Mouse (Mus musculus) lung, adult 2 months (tissue): ENCODE results near the gene Zfp362. TPM values are rescaled to one million over a fixed set of nuclear protein-coding genes. Genes with fewer than 3 reads are reported as not detected.

Experiments
- DNase-seq: peaks from one replicate; pipeline ENCODE4 v3.0.0; 2022
- H3K4me1 ChIP-seq: fragments of 200-500 bp; 2 replicates; pipeline ENCODE4 v1.6.1; 2011; ENCODE audit warnings: low read length; ENCODE audit not compliant: control insufficient read depth, insufficient read depth
- H3K4me3 ChIP-seq: fragments of 200-500 bp; replicated peaks from 2 replicates; pipeline ENCODE3; 2011; ENCODE audit warnings: low read depth, mild to moderate bottlenecking, control low read depth, low read length; ENCODE audit errors: extremely low read depth
- CTCF ChIP-seq: fragments of 200-500 bp; IDR thresholded peaks from 2 replicates; pipeline ENCODE4 v1.5.1; 2011; ENCODE audit warnings: mild to moderate bottlenecking, low read length, control low read depth; ENCODE audit not compliant: insufficient read depth
- POLR2A ChIP-seq: fragments of 200-500 bp; IDR thresholded peaks from 2 replicates; pipeline ENCODE4 v1.6.1; 2011; ENCODE audit warnings: low read depth, mild to moderate bottlenecking, control low read depth, low read length, borderline replicate concordance; ENCODE audit errors: extremely low read depth
- WGBS: fragments of 180-500 bp; shearing (Covaris S2); methylation state at CpG from one replicate; pipeline ENCODE4 v1.1.7; 2018; 5-methylcytosine and 5-hydroxymethylcytosine counted together
- polyA plus RNA-seq: library from polyadenylated mRNA; depleted of rRNA; stranded (reverse); fragments of >200 nt; gene quantifications from 2 replicates; pipeline ENCODE4 v1.2.3, GENCODE M21; 2012

The Zfp362 gene
- polyA plus RNA-seq, 1 experiment, result 43.8 TPM

DNA sequence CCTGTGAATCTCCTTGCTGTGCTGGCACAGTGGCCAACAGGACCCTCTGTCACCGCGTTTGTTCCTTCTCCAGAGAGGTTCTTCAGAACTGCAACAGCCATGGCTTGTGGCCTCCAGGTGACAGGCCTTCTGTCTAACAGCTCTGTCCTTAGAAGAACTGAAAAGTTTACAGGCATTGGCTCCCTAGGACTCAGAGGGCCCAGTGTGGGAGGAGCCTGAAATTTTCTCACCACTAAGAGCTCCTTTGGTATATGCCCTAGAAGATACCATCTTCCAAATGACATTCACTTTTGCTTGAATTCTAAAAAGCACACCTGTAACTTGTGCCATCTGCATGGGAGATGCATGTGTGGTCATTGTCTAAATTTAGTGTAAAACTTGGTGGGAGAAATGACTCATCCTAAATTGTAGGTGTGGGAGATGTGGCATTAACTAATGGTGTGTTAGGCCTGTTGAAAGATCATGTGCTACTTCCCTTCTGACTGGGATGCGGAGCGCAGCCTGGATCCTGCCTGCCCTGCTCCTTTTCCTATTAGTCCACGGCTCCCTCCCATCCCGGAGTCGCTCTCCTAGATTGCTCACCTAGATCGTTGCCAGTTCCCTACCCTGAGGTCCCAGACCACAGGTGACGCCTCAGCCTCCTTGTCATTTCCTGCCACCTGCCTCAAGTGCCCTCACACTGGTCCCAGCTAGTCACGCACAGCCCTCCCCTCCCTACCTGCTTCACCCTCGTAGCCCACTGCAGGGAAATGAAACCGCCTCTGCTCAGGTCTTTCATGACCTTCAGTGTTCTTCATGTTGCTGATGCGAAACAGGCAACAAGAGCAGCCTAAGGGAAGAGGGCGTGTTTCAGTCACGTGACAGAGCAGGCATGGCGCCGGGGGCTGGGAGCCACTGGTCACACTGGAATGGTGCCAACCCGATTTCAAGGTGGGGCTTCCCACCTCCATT lies 70.8 kb downstream of the Zfp362 start:
- H3K4me1 ChIP-seq, result peaks cover 53% of the 10 kb centered on the region
- no peak for DNase-seq
- TF ChIP-seq CTCF (no peak), POLR2A (no peak)
- no peak overlapping the region for H3K4me3 ChIP-seq
- 39% methylated on average over 18 of the region's 18 CpGs for WGBS

DNA sequence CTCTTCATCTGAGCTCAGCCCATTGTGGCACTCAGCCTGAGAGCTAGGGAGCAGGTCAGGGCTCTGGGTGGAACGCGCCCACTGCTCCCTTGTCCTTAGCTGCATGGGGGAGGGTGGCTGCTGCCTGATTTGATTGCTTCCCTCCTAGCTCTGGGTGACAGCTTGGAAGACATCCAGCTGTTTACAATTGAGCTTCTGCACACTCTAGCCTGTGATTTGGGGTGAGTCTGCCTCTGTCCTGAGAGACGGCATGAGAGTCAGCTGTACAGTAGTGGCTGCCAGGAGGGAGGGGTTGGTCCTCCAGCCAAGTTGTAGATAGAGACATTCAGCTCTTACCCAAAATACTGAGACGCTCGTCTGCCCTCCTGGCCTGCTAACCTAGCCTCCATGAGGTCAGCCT lies 71.6 kb downstream of the Zfp362 start:
- no peak for TF ChIP-seq CTCF
- no peak for TF ChIP-seq POLR2A
- 5% methylated on average over 5 of the region's 5 CpGs for WGBS
- DNase-seq, result peak; percentile 68
- no peak overlapping the region for H3K4me3 ChIP-seq
- peaks cover 56% of the 10 kb centered on the region for H3K4me1 ChIP-seq

DNA sequence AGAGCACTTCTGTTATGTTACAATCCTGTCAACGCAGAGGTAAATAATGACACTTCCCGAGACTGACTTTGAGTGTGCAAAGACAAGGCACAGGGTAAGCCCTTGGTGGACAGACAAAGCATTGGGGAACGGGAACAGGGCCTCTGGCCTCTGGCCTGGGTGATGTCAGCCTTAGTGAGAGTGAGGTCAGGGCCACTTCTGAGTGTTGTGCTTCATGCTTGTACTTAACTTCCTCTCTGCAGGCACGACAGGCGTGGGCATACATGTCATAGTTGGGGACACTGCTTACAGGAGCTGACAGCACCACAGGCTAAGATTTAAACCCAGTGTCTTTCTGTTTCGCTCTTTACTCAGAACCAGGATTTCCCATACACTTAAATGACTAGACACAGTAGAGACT lies 72.3 kb downstream of the Zfp362 start:
- WGBS, result 10% methylated on average over 6 of the region's 6 CpGs
- H3K4me1 ChIP-seq, result peaks cover 59% of the 10 kb centered on the region

DNA sequence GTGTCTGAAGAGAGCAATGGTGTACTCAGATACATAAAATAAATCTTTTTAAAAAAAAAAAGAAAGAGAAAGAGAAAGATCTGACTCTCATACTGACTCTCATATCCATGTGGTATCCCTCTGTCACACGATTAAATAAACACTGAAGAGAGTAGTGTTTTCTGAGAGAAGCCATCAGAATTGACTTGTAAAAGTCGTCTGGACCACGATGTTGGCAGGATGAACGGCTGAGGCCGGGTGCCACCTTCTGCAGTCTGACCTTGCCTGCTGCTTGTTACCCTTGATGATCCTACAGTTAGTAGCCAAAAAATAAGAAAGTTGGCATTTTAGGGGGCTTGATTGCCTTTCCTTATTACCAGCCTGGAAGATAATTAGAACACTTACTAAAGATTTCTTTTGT lies 73.1 kb downstream of the Zfp362 start:
- Histone ChIP-seq H3K4me1 (peaks cover 54% of the 10 kb centered on the region), H3K4me3 (no peak overlapping the region)
- TF ChIP-seq POLR2A, result no peak
- no peak for TF ChIP-seq CTCF
- DNase-seq, result no peak
- 8% methylated on average over 5 of the region's 5 CpGs for WGBS

More for the DNA sequence above, 72.3 kb downstream of the Zfp362 start:
- H3K4me3 ChIP-seq, result no peak overlapping the region
- TF ChIP-seq CTCF (no peak), POLR2A (no peak)
- DNase-seq, result peak; percentile 40

DNA sequence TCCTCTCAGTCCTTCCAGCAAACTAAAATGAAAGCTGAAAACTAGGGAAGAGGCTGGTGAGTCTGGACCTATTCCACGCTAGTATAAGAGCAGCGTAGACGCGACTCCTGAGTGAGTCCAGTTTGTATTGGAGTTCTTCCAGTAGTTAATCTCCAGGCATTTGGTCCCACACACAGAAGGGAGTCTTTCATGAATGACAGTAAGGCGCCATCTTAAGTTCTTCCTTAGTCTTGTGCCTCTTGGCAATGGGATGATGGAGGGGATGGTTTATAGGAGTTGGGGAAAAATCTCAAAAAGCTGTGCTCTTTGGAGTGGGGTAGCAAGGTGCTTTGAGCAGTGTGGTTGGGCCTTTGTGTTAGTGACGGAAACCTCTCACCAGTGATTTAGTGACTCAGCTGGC lies 75.6 kb downstream of the Zfp362 start:
- DNase-seq, result no peak
- H3K4me1 ChIP-seq, result peaks cover 37% of the 10 kb centered on the region
- no peak for TF ChIP-seq POLR2A
- TF ChIP-seq CTCF, result no peak
- WGBS, result 26% methylated on average over 6 of the region's 6 CpGs
- no peak overlapping the region for H3K4me3 ChIP-seq

DNA sequence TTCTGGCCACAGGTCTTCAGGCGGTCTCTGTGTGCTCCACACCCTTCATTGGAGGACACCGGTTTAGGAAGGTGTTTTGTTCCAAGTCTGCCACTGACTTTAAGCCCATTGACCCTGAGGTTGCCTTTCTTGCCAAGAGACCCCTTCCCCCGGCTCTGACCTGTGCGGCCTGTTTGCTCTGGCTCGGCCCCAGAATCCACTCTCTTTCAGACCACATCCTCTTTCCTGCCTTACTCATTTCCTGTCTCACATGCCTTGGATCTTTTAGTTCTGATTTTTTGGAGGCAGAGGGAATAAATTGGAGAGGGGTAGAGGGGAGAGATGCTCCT lies 76.2 kb downstream of the Zfp362 start:
- H3K4me1 ChIP-seq, result peaks cover 32% of the 10 kb centered on the region
- H3K4me3 ChIP-seq, result peak overlapping the region; percentile 29
- DNase-seq, result peak; percentile 45
- 7% methylated on average over 5 of the region's 5 CpGs for WGBS
- TF ChIP-seq CTCF, result no peak
- TF ChIP-seq POLR2A, result no peak

DNA sequence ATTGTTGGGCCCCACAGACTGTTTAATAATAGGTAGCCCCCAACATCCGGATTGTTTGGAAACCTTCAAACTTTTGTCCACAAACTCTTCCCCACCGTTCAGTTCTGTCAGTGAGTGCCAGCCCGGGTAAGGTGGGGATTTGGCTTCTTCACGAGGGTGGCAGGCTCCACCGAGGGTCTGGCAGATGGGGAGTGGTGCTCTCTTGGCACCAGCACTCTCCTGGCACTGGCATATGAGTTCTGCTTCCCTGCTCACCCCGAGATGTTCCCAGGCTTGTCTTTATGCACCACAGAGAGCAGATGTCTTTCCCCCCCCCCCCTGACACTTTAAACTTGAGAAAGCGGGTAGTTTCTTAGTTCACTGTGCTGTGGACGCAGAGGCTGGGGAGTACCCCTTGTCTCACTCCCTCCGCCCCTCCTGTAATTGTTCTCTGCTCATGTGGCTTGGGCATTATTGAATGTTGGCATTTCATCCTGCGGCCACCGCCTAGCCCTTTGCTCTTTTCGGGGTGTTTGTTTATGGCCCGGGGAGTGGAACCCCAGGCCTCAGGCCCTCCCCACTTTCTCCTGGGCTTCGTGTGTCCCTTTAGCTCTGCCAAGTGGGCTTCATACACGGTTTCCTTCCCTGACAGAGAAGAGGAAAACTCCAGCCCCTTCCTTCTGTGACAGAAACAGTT lies 76.7 kb downstream of the Zfp362 start:
- Histone ChIP-seq H3K4me3 (peak overlapping the region; percentile 51), H3K4me1 (peaks cover 28% of the 10 kb centered on the region)
- no peak for TF ChIP-seq POLR2A
- no peak for TF ChIP-seq CTCF
- DNase-seq, result no peak
- 13% methylated on average over 15 of the region's 15 CpGs for WGBS

DNA sequence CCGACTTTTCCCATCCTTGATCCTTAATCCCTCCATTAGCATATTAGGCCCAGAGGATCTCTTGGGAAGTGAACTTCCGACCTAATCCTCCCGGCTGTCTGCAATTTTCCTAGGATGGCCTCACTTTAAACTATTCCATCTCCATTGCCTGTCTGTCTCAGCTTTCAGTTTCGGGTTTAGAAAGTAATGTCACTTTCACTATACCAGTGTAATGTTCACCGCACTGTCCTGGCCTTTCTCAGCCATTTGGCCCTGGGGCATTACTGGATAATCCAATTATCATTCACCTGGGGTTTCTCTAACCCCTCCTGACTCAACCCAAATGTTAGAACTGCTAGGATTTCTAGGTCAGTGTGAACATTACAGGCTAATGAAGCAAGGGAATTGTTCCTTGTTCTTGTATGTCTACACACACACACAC lies 77.4 kb downstream of the Zfp362 start:
- DNase-seq, result no peak
- Histone ChIP-seq H3K4me1 (peaks cover 22% of the 10 kb centered on the region), H3K4me3 (peak overlapping the region; percentile 92)
- no peak for TF ChIP-seq CTCF
- TF ChIP-seq POLR2A, result no peak
- 0% methylated on average over 5 of the region's 5 CpGs for WGBS

DNA sequence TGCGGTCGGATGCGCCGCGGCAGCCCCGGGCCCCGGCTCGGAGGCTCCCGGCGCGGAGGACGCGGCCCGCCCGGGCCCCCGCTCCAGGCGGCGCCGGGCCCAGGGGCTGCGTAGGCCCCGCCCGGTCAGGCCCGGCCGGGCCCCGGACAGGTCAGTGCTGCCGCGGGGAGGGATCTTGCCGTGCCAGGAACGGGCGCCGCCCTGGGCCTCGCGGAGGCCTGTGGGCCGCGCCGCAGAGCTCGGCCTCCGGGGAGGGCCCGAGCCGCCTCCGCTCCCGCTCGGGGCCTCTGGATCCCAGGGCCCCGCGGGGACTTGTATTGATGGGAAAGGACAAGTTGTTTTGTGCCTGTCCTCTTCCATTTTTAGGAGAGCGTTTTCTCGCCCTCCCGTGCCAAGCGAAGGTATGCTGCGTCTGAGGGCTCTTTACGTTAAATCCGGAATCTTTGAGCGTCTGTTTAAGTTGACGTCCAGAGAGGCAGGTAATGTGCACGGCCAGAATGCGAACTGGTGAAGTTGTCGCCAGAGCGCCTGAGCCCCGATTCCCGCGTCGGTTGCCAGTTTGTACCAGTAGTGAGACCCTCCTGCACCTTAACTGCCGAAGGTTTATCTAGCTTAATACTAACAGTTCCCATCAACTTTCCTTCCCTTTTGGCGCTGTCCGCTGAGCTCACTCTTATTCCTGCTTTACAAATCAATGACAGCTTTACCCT lies 78.0 kb downstream of the Zfp362 start:
- Histone ChIP-seq H3K4me1 (peaks cover 18% of the 10 kb centered on the region), H3K4me3 (peak overlapping the region; percentile 92)
- no peak for TF ChIP-seq POLR2A
- TF ChIP-seq CTCF, result no peak
- DNase-seq, result peak; percentile 57
- under 1% methylated on average over 56 of the region's 65 CpGs for WGBS
